Mouse (Mus musculus): ENCODE measurements at regions not wholly inside any gene's neighbourhood (a gene's known extent, or its start where the extent isn't known, plus 50 kb on each side); places are given as distances from the start of the nearest gene placed in this dataset.

DNA sequence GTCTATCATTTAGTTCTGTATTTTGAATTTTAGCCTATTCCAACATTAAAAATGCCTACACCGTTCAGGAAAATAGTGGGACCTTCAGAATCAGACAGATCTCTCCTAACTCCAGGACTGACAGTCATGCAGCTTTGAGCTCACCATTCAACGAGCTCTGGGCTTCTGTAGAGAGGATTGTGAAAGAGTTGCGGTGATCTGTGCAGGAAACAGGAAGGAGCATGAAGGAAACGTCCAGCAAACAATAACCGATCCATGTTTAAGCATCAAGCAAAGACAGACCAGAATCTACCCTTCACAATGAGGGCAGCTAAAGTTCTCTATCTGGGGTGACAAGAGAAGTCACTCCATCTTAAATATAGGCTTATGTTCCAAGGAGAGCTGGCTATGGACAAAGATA lies 76.0 kb upstream of the Ednrb start:
- no peak for TF ChIP-seq CTCF (IDR thresholded peaks at IDR 0.05; ENCODE audit: control insufficient read depth, insufficient read depth, insufficient replicate concordance, low read depth, low read length)
- TF ChIP-seq POLR2A (IDR thresholded peaks at IDR 0.05; ENCODE audit: control insufficient read depth, low read depth, low read length): no peak
